Mouse (Mus musculus) stomach, embryonic 15.5 days (tissue): ENCODE measurements around the gene Lnx2. TPM values are rescaled to one million over a fixed set of nuclear protein-coding genes. Genes with fewer than 3 reads are reported as not detected.

Experiments used
- ATAC-seq: fragments of 200-750 bp; cut with Nextera tagmentation; 2 replicates; pipeline ENCODE4 v1.8.0; 2017; ENCODE audit warnings: low read depth, moderate number of reproducible peaks, moderate TSS enrichment; ENCODE audit not compliant: insufficient read depth, low FRiP score
- H3K27ac ChIP-seq: fragments of 300-500 bp; sonication (generic); 2 replicates; pipeline ENCODE4 v1.5.1; 2015; ENCODE audit warnings: mild to moderate bottlenecking, inconsistent platforms
- H3K27me3 ChIP-seq: fragments of 300-500 bp; sonication (generic); replicated peaks from 2 replicates; pipeline ENCODE4 v1.6.1; 2015; ENCODE audit warnings: inconsistent platforms
- H3K36me3 ChIP-seq: fragments of 300-500 bp; sonication (generic); 2 replicates; pipeline ENCODE4 v1.6.1; 2015; ENCODE audit warnings: inconsistent platforms
- H3K4me1 ChIP-seq: fragments of 300-500 bp; sonication (generic); 2 replicates; pipeline ENCODE4 v1.6.1; 2015; ENCODE audit warnings: inconsistent platforms
- H3K4me2 ChIP-seq: fragments of 300-500 bp; sonication (generic); 2 replicates; pipeline ENCODE4 v1.6.1; 2015; ENCODE audit warnings: mild to moderate bottlenecking, inconsistent platforms
- H3K4me3 ChIP-seq: fragments of 300-500 bp; sonication (generic); replicated peaks from 2 replicates; pipeline ENCODE4 v1.5.1; 2015; ENCODE audit warnings: inconsistent platforms
- H3K9ac ChIP-seq: fragments of 300-500 bp; sonication (generic); 2 replicates; pipeline ENCODE4 v1.6.1; 2015; ENCODE audit warnings: inconsistent platforms
- H3K9me3 ChIP-seq: fragments of 300-500 bp; sonication (generic); 2 replicates; pipeline ENCODE4 v1.6.1; 2016; ENCODE audit warnings: inconsistent platforms
- whole genome bisulfite sequencing: fragments of 180-500 bp; shearing (Covaris S2); methylation state at CpG from one replicate; pipeline ENCODE4 v1.1.7; 2015; 5-methylcytosine and 5-hydroxymethylcytosine counted together
- polyA plus RNA-seq: library from polyadenylated mRNA; unstranded; fragments of >200 nt; fragmentation: Nextera tagmentation; extraction: Ambion mirVana; gene quantifications from 2 replicates; pipeline ENCODE4 v1.2.1, GENCODE M21; 2015

Gene Lnx2
- polyA plus RNA-seq: 16.3 and 19.4 TPM in 2 replicates

GRCm38 (mm10) chr5:147076026-147076798 is at the start of gene Lnx2:
TSS of gene Lnx2 (minus strand) at chr5:147076586.
- H3K4me3 ChIP-seq: peak within 1 kb of the TSS; percentile 83
- no peaks in the 10 kb centered on the region for H3K9me3 ChIP-seq
- WGBS: under 1% methylated on average over 65 of the region's 65 CpGs
- peaks cover 29% of the 10 kb centered on the region for H3K4me1 ChIP-seq
- H3K27ac ChIP-seq: peak within 1 kb of the TSS; percentile 99
- H3K9ac ChIP-seq: peak within 1 kb of the TSS; percentile 67
- peak within 1 kb of the TSS; percentile 91 for H3K4me2 ChIP-seq
- ATAC-seq: peak; percentile 98
- H3K36me3 ChIP-seq: no peaks in the 10 kb centered on the region
- no peaks in the 10 kb centered on the region for H3K27me3 ChIP-seq

- Histone ChIP-seq H3K27ac (no peak overlapping the region), H3K9ac (no peak overlapping the region), H3K27me3 (no peaks in the 10 kb centered on the region), H3K4me2 (no peak overlapping the region), H3K36me3 (no peaks in the 10 kb centered on the region), H3K9me3 (no peaks in the 10 kb centered on the region), H3K4me3 (no peak overlapping the region), H3K4me1 (no peaks in the 10 kb centered on the region)
- no peak for ATAC-seq
- WGBS: 87% methylated on average over 13 of the region's 13 CpGs
These were observed 49.3 kb upstream of the Lnx2 start for GRCm38 (mm10) chr5:147125542-147126185.

GRCm38 (mm10) chr5:147124794-147125193 is 48.4 kb upstream of the Lnx2 start:
- no peaks in the 10 kb centered on the region for H3K36me3 ChIP-seq

GRCm38 (mm10) chr5:147121146-147121545 is 44.8 kb upstream of the Lnx2 start:
- no peak for ATAC-seq
- Histone ChIP-seq H3K9ac (no peak overlapping the region), H3K4me2 (no peak overlapping the region), H3K27me3 (no peaks in the 10 kb centered on the region), H3K27ac (no peak overlapping the region), H3K4me1 (no peaks in the 10 kb centered on the region), H3K36me3 (no peaks in the 10 kb centered on the region), H3K9me3 (no peaks in the 10 kb centered on the region), H3K4me3 (no peak overlapping the region)
- 91% methylated on average over 4 of the region's 4 CpGs for WGBS

More at GRCm38 (mm10) chr5:147124794-147125193, 48.4 kb upstream of the Lnx2 start:
- Histone ChIP-seq H3K27ac (no peak overlapping the region), H3K9me3 (no peaks in the 10 kb centered on the region), H3K27me3 (no peaks in the 10 kb centered on the region), H3K4me3 (no peak overlapping the region), H3K4me1 (no peaks in the 10 kb centered on the region), H3K4me2 (no peak overlapping the region), H3K9ac (no peak overlapping the region)
- WGBS: 60% methylated on average over 9 of the region's 9 CpGs
- ATAC-seq: no peak

GRCm38 (mm10) chr5:147117027-147117426 is 40.6 kb upstream of the Lnx2 start:
- Histone ChIP-seq H3K36me3 (peaks cover 3% of the 10 kb centered on the region), H3K27ac (no peak overlapping the region), H3K4me1 (no peaks in the 10 kb centered on the region), H3K4me3 (no peak overlapping the region), H3K27me3 (no peaks in the 10 kb centered on the region), H3K9ac (no peak overlapping the region), H3K9me3 (no peaks in the 10 kb centered on the region), H3K4me2 (no peak overlapping the region)
- 39% methylated on average over 6 of the region's 6 CpGs for WGBS
- no peak for ATAC-seq

- Histone ChIP-seq H3K4me1 (no peaks in the 10 kb centered on the region), H3K36me3 (peaks cover 12% of the 10 kb centered on the region), H3K4me2 (no peak overlapping the region), H3K9ac (no peak overlapping the region), H3K27me3 (no peaks in the 10 kb centered on the region), H3K9me3 (no peaks in the 10 kb centered on the region), H3K27ac (no peak overlapping the region), H3K4me3 (no peak overlapping the region)
- WGBS: 92% methylated on average over 4 of the region's 4 CpGs
- ATAC-seq: no peak
These were observed 39.2 kb upstream of the Lnx2 start for GRCm38 (mm10) chr5:147115631-147116030.

GRCm38 (mm10) chr5:147114738-147115137 is 38.4 kb upstream of the Lnx2 start:
- Histone ChIP-seq H3K4me3 (no peak overlapping the region), H3K9me3 (no peaks in the 10 kb centered on the region), H3K27ac (no peak overlapping the region), H3K4me1 (no peaks in the 10 kb centered on the region), H3K36me3 (peaks cover 12% of the 10 kb centered on the region), H3K9ac (no peak overlapping the region), H3K27me3 (no peaks in the 10 kb centered on the region), H3K4me2 (no peak overlapping the region)
- no peak for ATAC-seq
- WGBS: 80% methylated on average over 7 of the region's 7 CpGs

GRCm38 (mm10) chr5:147108861-147109591 is 32.6 kb upstream of the Lnx2 start:
- ATAC-seq: no peak
- WGBS: 85% methylated on average over 13 of the region's 13 CpGs
- H3K27ac ChIP-seq: no peak overlapping the region
- no peak overlapping the region for H3K9ac ChIP-seq
- H3K4me1 ChIP-seq: no peaks in the 10 kb centered on the region
- H3K9me3 ChIP-seq: no peaks in the 10 kb centered on the region
- no peak overlapping the region for H3K4me2 ChIP-seq
- H3K36me3 ChIP-seq: peaks cover 35% of the 10 kb centered on the region
- H3K27me3 ChIP-seq: no peaks in the 10 kb centered on the region
- no peak overlapping the region for H3K4me3 ChIP-seq

GRCm38 (mm10) chr5:147107276-147107675 is 30.9 kb upstream of the Lnx2 start:
- Histone ChIP-seq H3K4me3 (no peak overlapping the region), H3K4me2 (no peak overlapping the region), H3K9ac (no peak overlapping the region), H3K36me3 (peaks cover 32% of the 10 kb centered on the region), H3K9me3 (no peaks in the 10 kb centered on the region), H3K4me1 (no peaks in the 10 kb centered on the region), H3K27ac (no peak overlapping the region), H3K27me3 (no peaks in the 10 kb centered on the region)
- no peak for ATAC-seq
- 96% methylated on average over 3 of the region's 3 CpGs for WGBS

- no peak; the same call in 1 of the 2 replicates for ATAC-seq
- WGBS: 90% methylated on average over 6 of the region's 6 CpGs
- H3K9ac ChIP-seq: no peak overlapping the region
- H3K36me3 ChIP-seq: peaks cover 33% of the 10 kb centered on the region
- H3K4me2 ChIP-seq: no peak overlapping the region
- no peaks in the 10 kb centered on the region for H3K4me1 ChIP-seq
- H3K9me3 ChIP-seq: no peaks in the 10 kb centered on the region
- no peaks in the 10 kb centered on the region for H3K27me3 ChIP-seq
- H3K4me3 ChIP-seq: no peak overlapping the region
- H3K27ac ChIP-seq: no peak overlapping the region
These were observed 25.9 kb upstream of the Lnx2 start for GRCm38 (mm10) chr5:147102295-147102694.

- ATAC-seq: no peak
- Histone ChIP-seq H3K9me3 (no peaks in the 10 kb centered on the region), H3K4me3 (no peak overlapping the region), H3K4me1 (no peaks in the 10 kb centered on the region), H3K27me3 (no peaks in the 10 kb centered on the region), H3K9ac (no peak overlapping the region), H3K4me2 (no peak overlapping the region), H3K27ac (no peak overlapping the region), H3K36me3 (peaks cover 21% of the 10 kb centered on the region)
- 82% methylated on average over 2 of the region's 2 CpGs for WGBS
These were observed 23.8 kb upstream of the Lnx2 start for GRCm38 (mm10) chr5:147100180-147100579.

- Histone ChIP-seq H3K36me3 (peaks cover 15% of the 10 kb centered on the region), H3K9ac (no peak overlapping the region), H3K27me3 (no peaks in the 10 kb centered on the region), H3K4me3 (no peak overlapping the region), H3K27ac (no peak overlapping the region), H3K4me1 (no peaks in the 10 kb centered on the region), H3K9me3 (no peaks in the 10 kb centered on the region), H3K4me2 (no peak overlapping the region)
- ATAC-seq: no peak
- 74% methylated on average over 7 of the region's 7 CpGs for WGBS
These were observed 22.3 kb upstream of the Lnx2 start for GRCm38 (mm10) chr5:147098667-147099066.
